Mouse (Mus musculus) CD4-positive, CD25-positive, alpha-beta regulatory T cell, adult 4 months (primary cell): ENCODE results near the gene Sympk. TPM values are rescaled to one million over a fixed set of nuclear protein-coding genes. Genes with fewer than 3 reads are reported as not detected.
"Not testable (repeated sequence)": the region's sequence is repeated elsewhere in the genome, so short reads cannot be mapped to it uniquely, and the experiment has no call there.

Source experiments
- ATAC-seq: one replicate; pipeline ENCODE4 v1.8.0; 2017
- polyA plus RNA-seq, 2 experiments: library from polyadenylated mRNA; unstranded; fragments of 100-300 nt; shearing (Covaris generic); gene quantifications; one replicate each; pipeline ENCODE4 v1.2.1; 2017

Sympk gene
- polyA plus RNA-seq, 2 experiments from 2014 or later = 5.0 to 6.4 TPM

DNA sequence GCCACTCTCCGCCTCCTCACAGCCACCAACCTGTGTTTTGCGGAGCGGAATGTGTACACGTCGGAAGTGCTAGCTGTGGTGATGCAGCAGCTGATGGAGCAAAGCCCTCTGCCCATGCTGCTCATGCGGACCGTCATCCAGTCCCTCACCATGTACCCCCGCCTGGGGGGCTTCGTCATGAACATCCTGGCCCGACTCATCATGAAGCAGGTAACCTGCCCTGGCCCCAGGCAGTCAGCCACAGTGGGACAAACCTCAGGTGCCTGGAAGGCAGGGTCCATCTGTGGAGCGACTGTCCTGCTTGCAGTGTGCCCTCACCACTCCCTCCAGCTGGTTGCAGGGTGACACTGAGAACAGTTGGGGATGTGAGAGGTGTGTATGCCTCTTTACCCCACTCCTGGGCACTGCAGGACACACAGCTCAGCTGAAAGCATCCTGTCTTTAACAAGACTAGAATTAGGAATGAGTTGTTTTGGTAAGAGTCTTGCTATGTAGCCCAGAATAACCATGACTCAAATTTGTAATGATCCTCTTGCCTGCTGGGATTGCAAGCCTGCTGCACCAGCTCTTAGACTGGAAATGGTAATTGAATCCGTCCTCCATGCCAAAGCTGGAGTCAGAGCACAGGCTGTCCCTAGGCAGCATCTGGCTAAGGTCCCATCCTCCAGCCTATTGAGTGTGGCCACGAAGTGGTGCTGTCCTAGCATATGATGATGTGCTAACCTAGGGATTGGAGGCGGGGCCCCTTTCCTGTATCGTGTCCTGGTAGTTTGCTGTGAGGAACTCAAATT, 28.4 kb downstream of the Sympk start:
- ATAC-seq = no peak

DNA sequence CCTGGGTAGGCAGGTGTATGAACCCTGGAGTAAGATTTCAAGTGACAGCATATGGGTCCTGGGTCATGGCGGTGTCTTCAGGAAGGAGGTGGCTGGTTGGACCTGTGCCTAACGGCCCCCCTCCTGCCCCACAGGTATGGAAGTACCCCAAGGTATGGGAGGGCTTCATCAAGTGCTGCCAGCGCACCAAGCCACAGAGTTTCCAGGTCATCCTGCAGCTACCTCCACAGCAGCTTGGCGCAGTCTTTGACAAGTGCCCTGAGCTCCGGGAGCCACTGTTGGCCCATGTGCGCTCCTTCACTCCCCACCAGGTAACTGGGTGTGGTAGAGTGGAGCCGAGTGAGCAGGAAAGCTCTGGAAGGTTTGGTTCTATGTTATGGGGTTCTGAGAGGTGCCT, 29.0 kb downstream of the Sympk start:
- ATAC-seq = no peak

DNA sequence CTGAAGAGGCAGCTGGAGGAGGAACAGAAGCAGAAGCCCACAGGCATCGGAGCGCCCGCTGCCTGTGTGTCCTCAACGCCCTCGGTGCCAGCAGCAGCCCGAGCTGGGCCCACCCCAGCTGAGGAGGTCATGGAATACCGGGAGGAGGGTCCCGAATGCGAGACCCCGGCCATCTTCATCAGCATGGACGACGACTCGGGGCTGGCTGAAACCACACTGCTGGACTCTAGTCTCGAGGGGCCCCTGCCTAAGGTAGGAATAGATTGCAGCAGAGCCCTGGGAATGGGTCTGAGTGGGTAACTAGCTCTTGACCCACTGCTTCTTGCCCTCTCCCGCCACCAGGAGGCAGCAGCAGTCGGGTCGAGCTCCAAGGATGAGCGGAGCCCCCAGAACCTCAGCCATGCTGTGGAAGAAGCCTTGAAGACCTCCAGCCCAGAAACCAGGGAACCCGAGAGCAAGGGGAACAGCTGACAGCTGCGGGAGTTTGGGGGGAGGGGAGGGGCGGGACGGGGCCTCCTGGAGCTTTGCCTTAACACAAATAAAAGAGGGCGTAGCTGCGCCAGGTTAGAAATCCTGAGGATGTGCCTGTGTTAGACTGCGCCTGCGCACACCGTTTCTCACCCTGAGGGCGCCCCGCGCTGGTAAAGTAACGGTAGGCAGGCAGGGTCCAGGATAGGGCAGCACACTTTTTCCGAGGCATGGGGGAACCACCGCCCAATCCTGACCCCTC, 30.0 kb downstream of the Sympk start, which contains the start of gene Rsph6a:
Rsph6a (plus strand) TSS at position 644 of the 730 bp plus-strand sequence.
- ATAC-seq = no peak

DNA sequence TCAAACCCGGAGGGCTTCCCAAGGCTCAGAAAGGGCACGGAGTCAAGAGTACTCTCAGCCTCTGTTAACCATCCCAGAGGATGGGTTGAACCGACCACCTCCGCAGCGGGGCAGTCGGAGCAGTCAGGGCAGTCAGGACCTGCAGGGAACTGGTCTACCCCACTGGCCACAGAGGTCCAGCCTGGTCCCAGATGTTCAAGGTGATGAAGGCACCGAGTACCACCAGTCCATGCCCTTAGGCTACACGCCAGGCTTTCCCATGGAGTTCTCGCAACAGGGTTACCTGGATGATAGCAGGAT, 30.6 kb downstream of the Sympk start:
- no peak for ATAC-seq

DNA sequence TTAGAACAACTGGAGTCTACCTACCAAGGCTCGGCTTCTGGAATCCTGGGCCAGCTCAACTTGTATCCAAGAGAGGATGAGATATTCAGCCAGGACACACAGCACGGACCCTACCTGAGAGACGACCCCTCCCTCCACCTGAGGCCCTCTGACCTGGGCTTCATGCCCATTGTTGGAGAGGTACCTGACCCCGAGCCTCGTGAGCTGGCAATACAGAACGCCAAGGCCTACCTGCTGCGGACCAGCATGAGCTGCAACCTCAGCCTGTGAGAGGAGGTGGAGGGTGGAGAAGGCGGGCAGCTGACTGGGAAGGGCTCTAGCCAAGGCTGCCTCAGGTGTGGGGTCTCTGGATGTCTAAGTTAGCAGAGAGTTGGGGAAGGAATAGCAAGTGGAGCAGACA, 30.9 kb downstream of the Sympk start:
- no peak for ATAC-seq

DNA sequence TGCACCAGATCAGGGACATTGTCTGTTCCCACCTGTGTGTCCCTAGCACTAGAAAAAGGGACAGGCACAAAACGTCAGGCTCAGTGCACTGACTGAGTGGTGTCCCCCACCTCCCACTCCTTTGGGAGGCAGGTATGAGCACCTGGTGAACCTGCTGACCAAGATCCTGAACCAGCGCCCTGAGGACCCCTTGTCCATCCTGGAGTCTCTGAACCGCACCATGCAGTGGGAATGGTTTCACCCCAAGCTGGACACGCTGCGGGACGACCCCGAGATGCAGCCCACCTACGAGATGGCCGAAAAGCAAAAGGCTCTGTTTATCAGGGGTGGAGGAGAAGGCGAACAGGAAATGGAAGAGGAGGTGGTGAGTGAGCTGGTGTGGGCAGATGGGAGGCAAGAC, 33.2 kb downstream of the Sympk start:
- no peak for ATAC-seq

DNA sequence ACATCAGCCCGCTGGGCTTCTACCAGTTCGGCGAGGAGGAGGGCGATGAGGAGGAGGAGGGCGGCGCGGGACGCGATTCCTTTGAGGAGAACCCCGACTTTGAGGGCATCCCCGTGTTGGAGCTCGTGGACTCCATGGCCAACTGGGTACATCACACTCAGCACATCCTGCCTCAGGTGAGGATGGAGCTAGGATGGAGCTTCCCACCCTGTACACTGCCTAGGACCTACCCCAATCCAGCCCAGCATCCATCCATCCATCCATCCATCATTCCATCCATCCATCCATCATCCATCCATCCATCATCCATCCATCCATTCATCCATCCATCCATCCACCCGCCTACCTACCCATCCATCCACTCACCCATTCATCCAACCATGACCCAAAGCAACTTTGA, 41.7 kb downstream of the Sympk start:
- ATAC-seq = no peak

DNA sequence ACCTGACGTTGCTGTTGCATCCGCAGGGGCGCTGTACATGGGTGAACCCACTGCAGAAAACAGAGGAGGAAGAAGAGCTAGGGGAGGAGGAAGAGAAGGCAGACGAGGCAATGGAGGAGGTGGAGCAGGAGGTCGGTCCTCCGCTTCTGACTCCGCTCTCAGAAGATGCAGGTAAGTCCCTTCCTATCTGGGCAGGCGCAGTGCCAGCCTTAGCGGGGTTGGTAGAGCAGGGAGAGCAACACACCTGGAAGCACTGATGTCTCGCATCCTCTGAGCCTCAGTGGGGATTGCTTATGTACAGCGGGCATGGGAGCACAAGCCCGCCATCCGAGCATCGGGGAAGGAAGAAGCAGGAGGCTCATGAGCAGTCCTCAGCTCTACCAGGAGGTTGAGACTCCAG, 42.9 kb downstream of the Sympk start:
- ATAC-seq = no peak

DNA sequence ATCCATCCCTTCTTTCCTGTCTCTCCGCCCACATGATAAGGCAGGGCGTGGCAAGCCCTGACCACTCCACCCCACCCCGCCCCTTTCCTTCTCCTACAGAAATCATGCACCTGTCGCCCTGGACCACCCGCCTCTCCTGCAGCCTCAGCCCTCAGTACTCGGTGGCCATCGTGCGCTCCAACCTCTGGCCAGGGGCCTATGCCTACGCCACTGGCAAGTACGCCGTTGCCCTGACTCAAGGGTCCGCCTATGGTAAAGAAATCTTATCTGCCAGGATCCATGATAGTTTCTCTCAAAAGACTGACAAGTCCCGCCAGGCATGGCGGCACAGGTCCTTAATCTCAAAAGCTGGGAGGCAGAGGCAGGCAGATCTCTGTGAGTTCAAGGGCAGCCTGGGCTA, 43.8 kb downstream of the Sympk start:
- ATAC-seq = no peak

DNA sequence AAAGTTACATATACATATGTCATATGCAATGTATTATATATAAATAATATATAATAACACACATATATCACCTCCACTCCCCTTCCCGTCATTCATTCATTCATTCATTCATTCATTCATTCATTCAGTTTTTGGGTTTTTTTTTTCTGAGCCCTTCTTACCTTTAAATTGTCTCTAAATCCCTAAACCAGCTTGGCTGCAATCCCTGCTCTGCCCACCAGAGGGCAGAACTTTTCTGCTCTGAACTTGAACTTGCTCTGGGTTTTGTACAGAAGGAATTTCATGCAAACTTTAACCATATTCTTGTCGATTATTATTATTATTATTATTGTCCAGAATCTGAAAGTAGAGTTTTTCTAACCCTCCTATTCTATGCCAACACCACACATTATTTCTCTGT, 44.5 kb downstream of the Sympk start:
- ATAC-seq = peak; percentile 51

DNA sequence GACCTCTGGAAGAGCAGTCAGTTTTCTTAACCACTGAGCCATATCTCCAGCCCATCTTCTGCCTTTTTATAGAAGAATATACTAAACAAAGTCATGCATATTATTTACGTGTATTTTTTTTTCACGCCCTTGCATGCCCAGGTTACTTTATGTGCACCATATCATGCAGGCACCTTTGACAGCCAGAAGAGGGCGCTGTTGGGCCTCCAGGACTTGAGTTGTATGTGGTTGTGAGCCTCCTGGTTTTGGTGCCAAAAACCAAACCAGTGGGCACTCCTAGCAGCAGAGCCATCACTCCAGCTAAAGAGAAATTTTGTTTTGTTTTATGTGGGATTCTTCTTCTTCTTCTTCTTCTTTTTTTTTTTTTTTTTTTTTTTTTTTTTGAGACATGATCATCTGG, 45.3 kb downstream of the Sympk start:
- ATAC-seq = no peak

DNA sequence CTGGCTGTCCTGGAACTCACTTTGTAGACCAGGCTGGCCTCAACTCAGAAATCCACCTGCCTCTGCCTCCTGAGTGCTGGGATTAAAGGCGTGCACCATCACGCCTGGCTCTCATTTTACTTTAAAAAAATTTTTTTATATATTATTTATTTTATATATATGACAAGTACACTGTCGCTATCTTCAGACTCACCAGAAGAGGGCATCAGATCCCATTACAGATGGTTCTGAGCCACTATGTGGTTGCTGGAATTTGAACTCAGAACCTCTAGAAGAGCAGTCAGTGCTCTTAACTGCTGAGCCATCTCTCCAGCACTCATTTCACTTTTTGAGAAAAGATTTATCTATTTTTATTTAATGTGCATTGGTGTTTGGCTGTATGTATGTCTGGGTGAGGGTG, 46.8 kb downstream of the Sympk start:
- not testable (repeated sequence) for ATAC-seq

DNA sequence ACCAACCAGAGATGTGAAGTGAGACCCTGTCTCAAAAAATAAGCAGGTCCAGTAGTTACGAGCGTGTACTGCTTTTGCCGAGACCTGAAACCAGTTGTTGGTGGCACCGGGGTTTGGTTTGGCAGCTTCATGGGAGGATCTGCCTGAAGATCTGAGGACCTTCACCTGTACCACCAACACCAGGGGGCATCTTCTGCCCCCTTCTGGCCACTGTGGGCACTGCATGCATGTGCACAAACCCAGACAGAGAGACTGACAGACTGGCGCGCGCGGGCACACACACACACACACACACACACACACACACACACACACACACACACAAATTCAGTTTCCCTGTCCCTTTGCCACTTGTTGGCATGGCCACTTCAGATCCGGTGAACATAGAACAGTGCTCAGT, 49.3 kb downstream of the Sympk start:
- no peak for ATAC-seq

DNA sequence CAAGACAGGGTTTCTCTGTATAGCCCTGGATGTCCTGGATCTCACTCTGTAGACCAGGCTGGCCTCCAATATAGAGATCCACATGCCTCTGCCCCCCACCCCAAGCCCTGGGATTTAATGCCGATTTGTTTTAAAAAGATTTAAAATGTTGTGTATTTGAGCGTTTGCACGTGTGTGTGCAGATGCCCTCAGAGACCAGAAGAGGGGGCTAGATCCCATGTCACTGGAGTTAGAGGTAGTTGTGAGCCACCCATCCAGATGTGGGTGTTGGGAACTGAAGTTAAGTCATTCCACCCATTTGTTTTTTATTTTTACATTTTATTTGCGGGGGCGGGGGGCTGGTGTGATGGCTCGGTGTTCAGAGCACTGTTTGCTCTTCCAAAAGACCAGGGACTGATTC, 50.3 kb downstream of the Sympk start:
- ATAC-seq = no peak

DNA sequence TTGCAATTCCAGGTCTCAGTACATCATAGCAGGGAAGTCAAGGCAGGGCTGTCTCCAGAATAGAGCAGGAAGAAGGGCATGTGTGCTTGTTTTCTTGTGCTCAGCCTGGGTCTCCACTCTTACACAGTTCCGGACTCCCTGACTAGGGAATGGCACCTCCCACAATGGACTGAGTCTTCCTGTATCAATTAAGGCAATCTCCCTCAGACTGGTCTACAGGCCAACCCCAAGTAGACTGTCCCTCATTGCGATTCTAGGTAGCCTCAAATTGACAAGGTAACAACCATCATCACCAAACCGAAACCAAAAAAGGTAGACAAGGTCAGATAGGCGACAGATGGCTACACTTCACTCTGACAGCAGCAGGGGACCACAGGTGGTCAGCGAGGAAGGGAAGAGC, 51.1 kb downstream of the Sympk start:
- no peak for ATAC-seq

DNA sequence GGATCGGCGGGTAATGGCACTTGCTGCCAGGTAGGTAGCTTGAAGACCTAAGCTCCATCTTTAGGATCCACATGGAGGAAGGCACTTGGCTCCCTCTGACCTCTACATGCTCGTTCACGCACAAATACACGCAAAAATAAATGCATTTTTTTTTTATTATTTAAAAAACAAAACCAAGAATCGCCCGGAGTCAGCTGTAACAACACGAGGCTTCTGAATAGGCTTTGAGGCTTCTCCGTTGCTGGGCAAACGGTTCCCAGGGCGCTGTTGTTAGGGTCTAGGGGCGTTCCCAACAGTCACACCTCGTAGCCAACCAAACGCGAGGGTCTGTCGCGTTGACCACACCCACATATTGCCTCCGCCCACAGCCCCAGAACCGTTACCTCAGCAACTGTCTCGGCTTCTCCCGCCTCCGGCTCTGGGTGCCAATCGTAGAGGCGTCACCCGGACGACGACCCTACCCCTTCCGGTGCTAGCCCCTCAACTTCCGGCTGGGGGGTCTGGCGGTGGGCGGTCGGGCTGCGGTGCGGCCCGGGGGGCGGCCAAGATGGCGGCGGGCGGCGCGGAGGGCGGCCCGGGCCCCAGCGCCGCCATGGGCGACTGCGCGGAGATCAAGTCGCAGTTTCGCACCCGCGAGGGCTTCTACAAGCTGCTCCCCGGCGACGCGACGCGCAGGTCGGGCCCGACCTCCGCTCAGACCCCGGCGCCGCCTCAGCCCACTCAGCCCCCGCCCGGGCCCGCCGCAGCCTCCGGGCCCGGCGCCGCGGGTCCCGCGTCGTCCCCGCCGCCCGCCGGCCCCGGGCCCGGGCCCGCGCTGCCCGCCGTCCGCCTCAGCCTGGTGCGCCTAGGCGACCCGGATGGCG, 51.8 kb downstream of the Sympk start, which contains the start of gene Dmwd:
Dmwd (plus strand) TSS at position 505 of the 863 bp plus-strand sequence.
- ATAC-seq = peak; percentile 42

DNA sequence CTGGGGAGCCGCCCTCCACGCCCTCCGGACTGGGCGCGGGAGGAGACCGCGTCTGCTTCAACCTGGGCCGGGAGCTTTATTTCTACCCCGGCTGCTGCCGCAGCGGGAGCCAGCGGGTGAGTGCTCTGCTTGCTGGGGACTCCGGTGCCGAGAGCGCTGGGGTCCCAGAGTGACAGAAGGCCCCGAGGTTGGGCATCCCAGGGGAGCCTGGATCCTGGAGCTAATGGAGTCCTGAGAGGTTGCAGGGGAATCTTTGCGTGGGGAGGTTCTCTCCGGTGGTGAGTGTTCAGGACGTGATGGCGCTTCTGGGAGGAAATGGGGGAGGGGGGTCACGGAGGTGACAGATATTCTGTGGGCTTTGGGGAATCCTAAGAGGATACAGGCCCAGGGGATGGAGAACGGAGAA, 52.4 kb downstream of the Sympk start:
- ATAC-seq = peak; percentile 25

DNA sequence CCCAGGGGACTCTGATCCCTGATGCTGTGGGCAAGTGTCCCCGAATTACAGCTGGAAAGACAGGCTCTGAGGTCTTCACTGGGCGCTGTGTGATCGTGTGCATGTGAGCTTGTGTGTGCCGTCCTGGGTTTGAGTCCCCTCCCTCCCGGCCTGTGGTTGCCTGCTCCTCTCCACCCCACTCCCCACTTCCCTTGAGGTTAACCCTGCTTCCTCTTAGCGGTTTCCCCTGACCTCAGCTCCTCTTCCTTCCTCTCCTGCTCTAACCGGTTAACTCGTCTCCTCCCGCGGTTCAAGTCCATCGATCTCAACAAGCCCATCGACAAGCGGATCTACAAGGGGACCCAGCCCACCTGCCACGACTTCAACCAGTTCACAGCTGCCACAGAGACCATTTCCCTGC, 53.6 kb downstream of the Sympk start:
- peak; percentile 83 for ATAC-seq

DNA sequence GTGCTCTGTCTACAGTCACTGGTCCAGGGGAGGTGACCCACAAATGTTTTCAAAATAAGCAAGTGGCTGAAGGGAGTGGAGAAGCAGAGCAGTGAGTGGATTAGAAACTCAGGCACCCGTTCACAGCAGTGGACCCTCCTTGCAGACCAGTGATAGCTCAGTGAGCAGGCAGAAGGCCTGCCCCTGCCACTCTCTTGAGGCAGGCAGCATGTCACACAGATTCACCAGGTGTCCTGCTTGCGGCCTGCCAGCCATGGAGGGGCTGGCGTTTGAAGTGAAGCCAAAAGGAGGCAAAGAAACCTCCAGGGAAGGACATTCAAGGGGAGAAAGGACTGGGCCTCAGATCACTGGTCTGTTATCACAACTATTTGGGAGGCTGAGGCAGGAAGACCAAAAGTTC, 54.6 kb downstream of the Sympk start:
- no peak for ATAC-seq

DNA sequence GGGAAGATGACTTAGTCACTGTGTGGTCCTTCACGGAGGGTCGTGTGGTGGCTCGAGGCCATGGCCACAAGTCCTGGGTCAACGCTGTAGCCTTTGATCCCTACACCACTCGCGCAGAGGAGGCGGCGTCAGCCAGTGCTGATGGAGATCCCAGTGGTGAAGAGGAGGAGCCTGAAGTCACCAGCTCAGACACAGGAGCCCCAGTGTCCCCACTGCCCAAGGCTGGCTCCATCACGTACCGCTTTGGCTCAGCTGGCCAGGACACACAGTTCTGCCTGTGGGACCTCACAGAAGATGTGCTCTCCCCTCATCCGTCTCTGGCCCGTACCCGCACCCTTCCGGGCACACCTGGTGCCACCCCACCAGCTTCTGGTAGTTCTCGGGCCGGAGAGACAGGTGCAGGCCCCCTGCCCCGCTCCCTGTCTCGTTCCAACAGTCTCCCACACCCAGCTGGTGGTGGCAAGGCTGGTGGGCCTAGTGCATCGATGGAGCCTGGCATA, 56.3 kb downstream of the Sympk start:
- no peak for ATAC-seq

DNA sequence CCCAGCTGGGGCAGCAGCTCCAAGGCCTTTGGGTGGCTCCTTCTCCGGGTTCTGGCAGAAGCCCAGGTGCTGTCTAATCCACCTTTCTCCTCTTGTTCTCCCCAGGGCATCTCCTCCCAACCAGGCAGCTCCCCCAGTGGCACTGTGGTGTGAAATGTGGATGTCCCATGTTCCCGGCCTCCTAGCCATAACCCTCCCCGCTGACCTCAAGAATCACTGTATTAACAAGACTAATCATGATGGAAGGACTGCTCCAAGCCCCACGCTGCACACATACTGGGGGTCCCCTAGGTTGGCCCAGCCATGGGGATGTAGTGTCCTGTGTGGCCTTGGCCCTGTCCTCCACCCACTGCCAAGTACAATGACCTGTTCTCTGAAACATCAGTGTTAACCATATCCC, 58.0 kb downstream of the Sympk start:
- ATAC-seq = no peak

DNA sequence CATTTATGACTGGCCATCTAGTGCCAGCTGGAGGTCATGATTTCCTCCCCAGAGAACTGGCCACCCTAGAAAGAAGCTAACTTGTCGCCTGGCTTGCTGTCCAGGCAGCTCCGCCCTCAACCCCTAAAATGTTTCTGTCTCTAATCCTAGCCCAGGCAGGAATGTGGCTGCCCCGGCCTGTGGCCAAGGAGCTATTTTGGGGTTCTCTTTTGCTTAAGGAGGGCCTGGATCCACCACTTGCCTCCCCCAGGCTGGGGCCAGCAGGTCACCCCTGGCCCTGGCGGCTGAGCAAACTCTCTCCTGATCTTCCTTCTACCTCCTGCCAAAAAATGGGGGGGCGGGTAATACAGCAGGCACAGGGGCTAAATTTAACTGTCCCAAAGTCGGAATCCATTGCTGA, 58.9 kb downstream of the Sympk start:
- no peak for ATAC-seq

DNA sequence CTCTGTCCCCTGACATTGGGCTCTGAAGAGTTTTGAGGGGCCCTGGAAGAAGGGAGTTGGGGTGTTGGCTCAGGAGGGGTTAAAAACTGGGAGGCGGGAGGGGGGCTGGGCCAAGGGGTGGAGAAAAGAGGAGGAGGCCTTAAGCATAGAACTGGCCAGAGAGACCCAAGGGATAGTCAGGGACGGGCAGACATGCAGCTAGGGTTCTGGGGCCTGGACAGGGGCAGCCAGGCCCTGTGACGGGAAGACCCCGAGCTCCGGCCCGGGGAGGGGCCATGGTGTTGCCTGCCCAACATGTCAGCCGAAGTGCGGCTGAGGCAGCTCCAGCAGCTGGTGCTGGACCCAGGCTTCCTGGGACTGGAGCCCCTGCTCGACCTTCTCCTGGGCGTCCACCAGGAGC, 59.5 kb downstream of the Sympk start, which contains the start of gene Dmpk:
Dmpk (plus strand) TSS at position 149 of the 400 bp plus-strand sequence.
- ATAC-seq = no peak
